Mouse (Mus musculus) hindbrain, embryonic 16.5 days (tissue): ENCODE results near the gene Olfr1506. TPM values are rescaled to one million over a fixed set of nuclear protein-coding genes. Genes with fewer than 3 reads are reported as not detected.
"Not testable (repeated sequence)": the region's sequence is repeated elsewhere in the genome, so short reads cannot be mapped to it uniquely, and the experiment has no call there.

ENCODE experiments used
- ATAC-seq: fragments of 200-750 bp; cut with Nextera tagmentation; 2 replicates; pipeline ENCODE4 v1.8.0; 2017; ENCODE audit warnings: moderate TSS enrichment, moderate library complexity
- H3K27ac ChIP-seq: fragments of 300-500 bp; sonication (generic); 2 replicates; pipeline ENCODE4 v1.5.1; 2014; ENCODE audit warnings: low read depth, mild to moderate bottlenecking, control low read depth, low read length, moderate library complexity
- H3K27me3 ChIP-seq: fragments of 300-500 bp; sonication (generic); replicated peaks from 2 replicates; pipeline ENCODE4 v1.6.1; 2014; ENCODE audit warnings: low read length; ENCODE audit not compliant: control insufficient read depth, insufficient read depth
- H3K36me3 ChIP-seq: fragments of 300-500 bp; sonication (generic); 2 replicates; pipeline ENCODE4 v1.6.1; 2014; ENCODE audit warnings: mild to moderate bottlenecking, low read length, moderate library complexity, mixed read lengths; ENCODE audit not compliant: control insufficient read depth, insufficient read depth
- H3K4me1 ChIP-seq: fragments of 300-500 bp; sonication (generic); 2 replicates; pipeline ENCODE4 v1.6.1; 2014; ENCODE audit warnings: low read depth, low read length; ENCODE audit not compliant: control insufficient read depth, insufficient read depth
- H3K4me2 ChIP-seq: fragments of 300-500 bp; sonication (generic); 2 replicates; pipeline ENCODE4 v1.6.1; 2014; ENCODE audit warnings: mild to moderate bottlenecking, low read length, control low read depth, moderate library complexity
- H3K4me3 ChIP-seq: fragments of 300-500 bp; sonication (generic); 2 replicates; pipeline ENCODE4 v1.5.1; 2014; ENCODE audit warnings: mild to moderate bottlenecking, low read length, control low read depth, moderate library complexity
- H3K9ac ChIP-seq: fragments of 300-500 bp; sonication (generic); 2 replicates; pipeline ENCODE4 v1.6.1; 2014; ENCODE audit warnings: low read depth, mild to moderate bottlenecking, control low read depth, low read length, moderate library complexity
- H3K9me3 ChIP-seq: fragments of 300-500 bp; sonication (generic); 2 replicates; pipeline ENCODE4 v1.6.1; 2014; ENCODE audit warnings: mild to moderate bottlenecking, low read length, moderate library complexity; ENCODE audit not compliant: control insufficient read depth
- WGBS: fragments of 180-500 bp; shearing (Covaris S2); extraction: QIAGEN DNeasy Blood & Tissue Kit; methylation state at CpG from one replicate; pipeline ENCODE4 v1.1.7; 2014; 5-methylcytosine and 5-hydroxymethylcytosine counted together
- polyA plus RNA-seq: library from polyadenylated mRNA; unstranded; fragments of >200 nt; fragmentation: Nextera tagmentation; extraction: Ambion mirVana; gene quantifications from 2 replicates; pipeline ENCODE4 v1.2.1, GENCODE M21; 2015

The Olfr1506 gene
- not detected in 2 replicates for polyA plus RNA-seq

- H3K27me3 ChIP-seq, ATAC-seq, H3K9ac ChIP-seq, H3K4me1 ChIP-seq, H3K27ac ChIP-seq, H3K36me3 ChIP-seq, H3K9me3 ChIP-seq, H3K4me3 ChIP-seq, H3K4me2 ChIP-seq: not testable (repeated sequence)
- no CpG with 5 or more reads among the region's 6 CpGs for WGBS
These were observed at the start of gene Olfr1506 for GRCm38 (mm10) chr2:90224393-90224792. Gene Olfr1506 (minus strand): TSS chr2:90224493.

- no peaks in the 10 kb centered on the region for H3K27me3 ChIP-seq
- ATAC-seq = no peak
- H3K9ac ChIP-seq = no peak within 1 kb of the TSS
- no peak within 1 kb of the TSS for H3K4me2 ChIP-seq
- no peak within 1 kb of the TSS for H3K4me3 ChIP-seq
- 90% methylated on average over 2 of the region's 2 CpGs for WGBS
- H3K9me3 ChIP-seq = no peaks in the 10 kb centered on the region
- no peaks in the 10 kb centered on the region for H3K36me3 ChIP-seq
- H3K4me1 ChIP-seq = no peaks in the 10 kb centered on the region
- H3K27ac ChIP-seq = no peak within 1 kb of the TSS
These were observed 46.6 kb upstream of the Olfr1506 start, which contains the start of gene Olfr1271 for GRCm38 (mm10) chr2:90270932-90271331. Gene Olfr1271 (minus strand): TSS chr2:90271032.

GRCm38 (mm10) chr2:90257492-90257891 is 33.2 kb upstream of the Olfr1506 start, which contains the start of gene Olfr142:
Gene Olfr142 (minus strand): TSS chr2:90257592.
- 88% methylated on average over 4 of the region's 4 CpGs for WGBS
- H3K4me1 ChIP-seq = no peaks in the 10 kb centered on the region
- no peak within 1 kb of the TSS for H3K4me3 ChIP-seq
- ATAC-seq = no peak
- H3K9ac ChIP-seq = no peak within 1 kb of the TSS
- no peaks in the 10 kb centered on the region for H3K9me3 ChIP-seq
- H3K27me3 ChIP-seq = no peaks in the 10 kb centered on the region
- no peak within 1 kb of the TSS for H3K27ac ChIP-seq
- no peaks in the 10 kb centered on the region for H3K36me3 ChIP-seq
- H3K4me2 ChIP-seq = no peak within 1 kb of the TSS

DNA sequence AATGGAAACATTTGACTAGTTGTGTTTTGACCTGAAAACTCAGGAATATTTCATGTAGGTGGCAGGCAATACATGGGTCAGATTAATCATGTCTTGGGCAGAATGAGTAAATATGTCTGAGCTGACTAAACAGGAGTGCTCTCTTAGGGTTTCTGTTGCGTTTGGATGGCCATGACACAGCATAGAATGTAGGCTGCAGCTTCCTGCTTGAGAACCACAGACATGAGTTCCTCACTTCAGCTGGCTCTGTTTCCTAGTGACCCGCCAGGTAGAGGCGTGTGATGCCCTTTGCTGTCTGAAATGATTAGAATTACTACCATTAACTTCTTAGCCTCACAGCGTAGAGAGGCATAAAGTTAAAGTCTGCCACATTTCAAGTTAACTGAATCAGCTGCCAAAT is 24.7 kb downstream of the Olfr1506 start:
- H3K36me3 ChIP-seq, H3K4me3 ChIP-seq, H3K4me2 ChIP-seq, H3K27ac ChIP-seq, ATAC-seq, H3K27me3 ChIP-seq, H3K4me1 ChIP-seq, H3K9me3 ChIP-seq, H3K9ac ChIP-seq: not testable (repeated sequence)
- WGBS = no CpG with 5 or more reads among the region's 4 CpGs

DNA sequence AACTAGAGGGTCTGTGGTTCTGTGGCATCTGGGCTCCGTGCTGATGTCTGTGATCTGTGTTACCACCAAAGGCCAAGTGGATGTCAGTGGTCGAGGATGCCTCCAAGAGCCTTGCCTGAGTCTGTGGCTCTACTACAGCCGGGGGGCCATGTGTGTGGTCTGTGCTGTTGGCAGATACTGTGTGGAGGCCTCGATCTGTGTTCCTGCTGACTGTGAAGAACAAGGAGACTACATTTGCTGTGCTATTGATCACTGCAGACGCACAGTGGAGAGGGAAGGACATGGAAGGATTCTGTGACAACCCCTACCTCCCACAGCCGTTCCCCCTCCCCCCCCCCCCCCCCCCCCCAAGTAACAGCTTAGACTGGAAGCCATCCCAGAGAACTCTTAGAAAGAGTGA is 29.0 kb downstream of the Olfr1506 start:
- H3K27ac ChIP-seq, H3K9ac ChIP-seq, H3K9me3 ChIP-seq, H3K4me3 ChIP-seq, H3K27me3 ChIP-seq, H3K36me3 ChIP-seq, H3K4me1 ChIP-seq, H3K4me2 ChIP-seq: not testable (repeated sequence)
- WGBS = no CpG with 5 or more reads among the region's 6 CpGs
- peak; percentile 61; the same call in 1 of the 2 replicates for ATAC-seq

GRCm38 (mm10) chr2:90194750-90195149 is 29.5 kb downstream of the Olfr1506 start:
- not testable (repeated sequence) for H3K9ac ChIP-seq, H3K27ac ChIP-seq, H3K27me3 ChIP-seq, H3K4me2 ChIP-seq, H3K9me3 ChIP-seq, H3K4me3 ChIP-seq, H3K36me3 ChIP-seq, H3K4me1 ChIP-seq
- peak; percentile 79 for ATAC-seq
- no CpG with 5 or more reads among the region's 3 CpGs for WGBS

- not testable (repeated sequence) for H3K4me3 ChIP-seq, H3K36me3 ChIP-seq, H3K4me1 ChIP-seq, H3K9me3 ChIP-seq, H3K9ac ChIP-seq, H3K4me2 ChIP-seq, ATAC-seq, H3K27me3 ChIP-seq, H3K27ac ChIP-seq
- no CpG with 5 or more reads among the region's 5 CpGs for WGBS
These were observed 37.2 kb downstream of the Olfr1506 start for GRCm38 (mm10) chr2:90187082-90187481.

DNA sequence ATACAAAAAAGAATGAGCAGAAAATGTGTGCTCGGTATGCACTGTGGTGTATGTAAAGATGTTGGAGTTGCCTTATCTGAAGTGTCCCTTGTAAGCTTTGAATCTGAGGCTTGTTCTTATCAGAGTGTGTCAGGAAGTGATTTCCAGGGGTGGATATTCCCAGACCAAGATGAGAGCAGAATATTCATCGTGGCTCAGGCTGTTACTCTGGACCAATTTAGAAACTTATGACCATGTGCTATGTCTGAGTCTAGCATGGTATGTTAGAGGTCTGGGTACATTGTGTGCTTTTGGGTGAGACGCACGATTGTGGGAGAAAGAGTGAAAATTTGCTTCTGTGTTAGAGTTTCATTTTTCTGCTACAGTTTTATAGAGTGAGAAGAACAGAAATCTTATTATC is 38.2 kb downstream of the Olfr1506 start:
- H3K9me3 ChIP-seq, H3K9ac ChIP-seq, H3K27ac ChIP-seq, ATAC-seq, H3K4me2 ChIP-seq, H3K4me1 ChIP-seq, H3K36me3 ChIP-seq, H3K27me3 ChIP-seq, H3K4me3 ChIP-seq: not testable (repeated sequence)
- WGBS = no CpG with 5 or more reads among the region's 4 CpGs
